Mouse (Mus musculus) cortical plate, adult 2 months (tissue): Measurements from ENCODE around the gene Alox12b.

Experiments used
- CTCF ChIP-seq: fragments of 200-500 bp; IDR thresholded peaks from 2 replicates; pipeline ENCODE4 v1.5.1; 2011; ENCODE audit warnings: mild to moderate bottlenecking, control low read depth, low read length; ENCODE audit not compliant: insufficient read depth; ENCODE audit errors: extremely low read depth
- POLR2A ChIP-seq: fragments of 200-500 bp; IDR thresholded peaks from 2 replicates; pipeline ENCODE4 v1.6.1; 2011; ENCODE audit warnings: mild to moderate bottlenecking, low read length, control low read depth; ENCODE audit not compliant: insufficient read depth; ENCODE audit errors: extremely low read depth

- no peak for TF ChIP-seq CTCF
- TF ChIP-seq POLR2A = no peak
Observed at GRCm38 (mm10) chr11:69202469-69203230, 45.9 kb downstream of the Alox12b start.
